Mouse (Mus musculus): ENCODE results near the gene Dppa3. TPM values are rescaled to one million over a fixed set of nuclear protein-coding genes. Genes with fewer than 3 reads are reported as not detected.

The Dppa3 gene
- polyA plus RNA-seq, 1 experiment, result not detected

GRCm38 (mm10) chr6:122657630-122658029 lies 31.4 kb downstream of the Dppa3 start:
- Histone ChIP-seq H3K9me3 (ENCODE audit: control insufficient read depth, low read length) (no peaks in the 10 kb centered on the region), H3K4me1 (ENCODE audit: control insufficient read depth) (no peaks in the 10 kb centered on the region; the same call in 1 of the 2 replicates), H3K36me3 (ENCODE audit: control insufficient read depth) (no peaks in the 10 kb centered on the region), H3K4me3 (replicated peaks) (no peak overlapping the region), H3K27me3 (ENCODE audit: control insufficient read depth) (no peaks in the 10 kb centered on the region; the same call in 1 of the 2 replicates)
- TF ChIP-seq TAL1 (IDR thresholded peaks at IDR 0.05; ENCODE audit: low read length) (no peak), GATA1 (IDR thresholded peaks at IDR 0.05; ENCODE audit: low read length) (no peak)

DNA sequence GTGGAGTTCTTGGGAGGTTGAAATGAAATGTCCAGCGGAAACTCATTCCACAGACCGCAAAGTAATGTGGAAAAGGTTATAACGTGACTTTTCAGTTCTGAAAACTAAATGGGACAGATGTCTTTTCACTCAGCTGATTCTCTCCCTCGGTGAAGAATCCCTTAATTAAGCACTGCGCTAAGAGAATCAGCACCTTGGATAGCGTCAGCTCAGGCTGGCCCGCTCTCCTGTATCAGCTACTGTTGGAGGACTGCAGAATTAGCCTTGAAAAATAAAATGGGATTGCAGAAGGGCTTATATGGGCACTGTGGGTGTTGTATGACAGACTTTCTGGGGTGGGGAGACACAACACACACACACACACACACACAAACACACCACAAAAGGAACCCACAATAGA lies 33.4 kb downstream of the Dppa3 start:
- Histone ChIP-seq H3K36me3 (ENCODE audit: control insufficient read depth) (no peaks in the 10 kb centered on the region), H3K27me3 (ENCODE audit: control insufficient read depth) (peaks cover 5% of the 10 kb centered on the region), H3K9me3 (ENCODE audit: control insufficient read depth, low read length) (no peaks in the 10 kb centered on the region), H3K4me3 (replicated peaks) (no peak overlapping the region), H3K4me1 (ENCODE audit: control insufficient read depth) (no peaks in the 10 kb centered on the region)
- TF ChIP-seq GATA1 (IDR thresholded peaks at IDR 0.05; ENCODE audit: low read length) (no peak), TAL1 (IDR thresholded peaks at IDR 0.05; ENCODE audit: low read length) (no peak)

GRCm38 (mm10) chr6:122660601-122661379 lies 34.6 kb downstream of the Dppa3 start:
- Histone ChIP-seq H3K9me3 (ENCODE audit: control insufficient read depth, low read length) (no peaks in the 10 kb centered on the region), H3K27me3 (ENCODE audit: control insufficient read depth) (peaks cover 5% of the 10 kb centered on the region), H3K4me3 (replicated peaks) (no peak overlapping the region), H3K36me3 (ENCODE audit: control insufficient read depth) (no peaks in the 10 kb centered on the region), H3K4me1 (ENCODE audit: control insufficient read depth) (no peaks in the 10 kb centered on the region)
- TF ChIP-seq GATA1 (IDR thresholded peaks at IDR 0.05; ENCODE audit: low read length) (no peak), TAL1 (IDR thresholded peaks at IDR 0.05; ENCODE audit: low read length) (no peak)

DNA sequence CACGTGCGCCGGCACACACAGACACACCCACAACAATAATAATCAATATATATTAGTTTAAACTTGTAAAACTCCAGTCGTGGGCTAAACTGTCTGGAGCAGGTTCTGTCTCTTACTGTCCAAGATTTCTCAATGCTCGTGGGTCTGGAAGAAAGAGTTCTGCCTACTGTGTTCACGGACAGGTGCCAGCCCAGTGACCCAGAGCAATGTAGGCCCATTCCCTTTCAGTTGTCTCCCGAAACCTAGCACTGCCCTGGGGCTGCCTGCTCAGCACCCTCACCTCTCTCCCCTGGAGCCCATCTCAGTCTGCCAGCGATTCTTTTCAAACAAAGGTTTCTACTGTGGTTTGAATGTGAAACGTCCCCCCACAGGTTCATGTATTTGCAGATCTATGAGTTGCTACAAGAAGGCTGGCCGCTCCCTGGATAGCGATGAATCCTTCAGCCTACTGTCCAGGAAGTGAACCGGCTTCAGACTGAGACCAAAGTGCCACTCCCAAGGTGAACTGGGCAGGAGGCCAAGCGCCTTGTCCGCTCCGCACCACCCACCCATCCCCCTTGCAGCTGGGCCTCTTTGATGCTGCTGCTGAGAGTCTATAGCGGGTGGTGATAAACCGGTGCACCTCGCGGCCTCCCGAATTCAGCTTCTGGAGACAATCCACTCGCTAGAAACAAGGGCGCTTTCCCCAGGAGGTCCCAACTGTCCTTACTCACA lies 36.5 kb downstream of the Dppa3 start:
- Histone ChIP-seq H3K9me3 (ENCODE audit: control insufficient read depth, low read length) (no peaks in the 10 kb centered on the region), H3K4me3 (replicated peaks) (no peak overlapping the region), H3K36me3 (ENCODE audit: control insufficient read depth) (no peaks in the 10 kb centered on the region), H3K27me3 (ENCODE audit: control insufficient read depth) (peaks cover 5% of the 10 kb centered on the region), H3K4me1 (ENCODE audit: control insufficient read depth) (no peaks in the 10 kb centered on the region)
- TF ChIP-seq GATA1 (IDR thresholded peaks at IDR 0.05; ENCODE audit: low read length) (no peak), TAL1 (IDR thresholded peaks at IDR 0.05; ENCODE audit: low read length) (no peak)

- Histone ChIP-seq H3K27me3 (ENCODE audit: control insufficient read depth) (peaks cover 5% of the 10 kb centered on the region), H3K4me1 (ENCODE audit: control insufficient read depth) (no peaks in the 10 kb centered on the region), H3K9me3 (ENCODE audit: control insufficient read depth, low read length) (no peaks in the 10 kb centered on the region), H3K36me3 (ENCODE audit: control insufficient read depth) (no peaks in the 10 kb centered on the region), H3K4me3 (replicated peaks) (no peak overlapping the region)
- TF ChIP-seq GATA1 (IDR thresholded peaks at IDR 0.05; ENCODE audit: low read length), result no peak
- TF ChIP-seq TAL1 (IDR thresholded peaks at IDR 0.05; ENCODE audit: low read length), result no peak
Observed at GRCm38 (mm10) chr6:122663596-122664206, 37.5 kb downstream of the Dppa3 start.

GRCm38 (mm10) chr6:122665866-122666265 lies 39.7 kb downstream of the Dppa3 start:
- peaks cover 5% of the 10 kb centered on the region for H3K27me3 ChIP-seq (ENCODE audit: control insufficient read depth)
- no peaks in the 10 kb centered on the region for H3K9me3 ChIP-seq (ENCODE audit: control insufficient read depth, low read length)
- no peaks in the 10 kb centered on the region for H3K36me3 ChIP-seq (ENCODE audit: control insufficient read depth)
- TF ChIP-seq GATA1 (IDR thresholded peaks at IDR 0.05; ENCODE audit: low read length), result no peak
- no peak for TF ChIP-seq TAL1 (IDR thresholded peaks at IDR 0.05; ENCODE audit: low read length)
- no peaks in the 10 kb centered on the region; the same call in 1 of the 2 replicates for H3K4me1 ChIP-seq (ENCODE audit: control insufficient read depth)
- no peak overlapping the region for H3K4me3 ChIP-seq (replicated peaks)

DNA sequence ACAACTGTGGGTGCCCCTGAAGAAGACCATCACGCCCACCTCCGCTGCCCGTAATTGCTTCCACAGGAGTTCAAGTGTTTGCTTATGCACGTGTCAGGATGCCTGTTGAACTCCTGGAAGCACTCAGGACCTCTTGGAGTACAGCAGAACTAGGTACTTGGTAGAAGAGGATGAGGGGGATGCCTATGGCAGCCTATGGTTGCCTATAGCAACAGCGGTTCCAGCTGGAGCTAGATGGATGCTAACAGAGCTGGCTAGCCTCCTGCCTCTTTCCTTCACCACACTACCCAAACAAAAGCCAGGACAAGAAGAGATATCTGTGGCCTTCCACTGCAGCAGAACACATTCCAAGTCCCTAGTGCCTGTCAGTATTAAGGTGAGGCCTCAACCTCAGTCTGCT lies 41.5 kb downstream of the Dppa3 start:
- no peaks in the 10 kb centered on the region for H3K36me3 ChIP-seq (ENCODE audit: control insufficient read depth)
- H3K4me3 ChIP-seq (replicated peaks), result no peak overlapping the region
- H3K27me3 ChIP-seq (ENCODE audit: control insufficient read depth), result peaks cover 5% of the 10 kb centered on the region
- H3K9me3 ChIP-seq (ENCODE audit: control insufficient read depth, low read length), result no peaks in the 10 kb centered on the region
- TF ChIP-seq TAL1 (IDR thresholded peaks at IDR 0.05; ENCODE audit: low read length), result no peak
- TF ChIP-seq GATA1 (IDR thresholded peaks at IDR 0.05; ENCODE audit: low read length), result no peak
- no peaks in the 10 kb centered on the region; the same call in 1 of the 2 replicates for H3K4me1 ChIP-seq (ENCODE audit: control insufficient read depth)

DNA sequence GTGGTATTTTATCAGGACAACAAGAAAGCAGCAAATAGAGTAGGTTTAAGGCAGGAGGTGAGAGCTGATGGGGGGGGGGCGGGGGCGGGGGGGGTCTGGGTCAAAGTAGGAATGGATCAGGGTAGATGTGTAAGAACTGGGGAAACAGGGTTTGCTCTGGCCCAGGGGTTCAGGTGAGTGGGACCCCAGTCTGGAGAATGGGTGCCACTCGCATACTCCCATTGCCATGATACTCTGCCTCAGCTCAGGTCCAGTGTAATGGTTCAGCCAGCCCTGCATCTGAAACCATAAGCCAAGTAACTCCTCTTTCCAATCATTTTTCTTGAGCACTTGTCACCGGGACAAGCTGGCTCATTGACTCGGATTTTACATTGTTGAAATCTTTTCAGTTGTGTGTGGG lies 42.6 kb downstream of the Dppa3 start:
- Histone ChIP-seq H3K36me3 (ENCODE audit: control insufficient read depth) (no peaks in the 10 kb centered on the region), H3K9me3 (ENCODE audit: control insufficient read depth, low read length) (no peaks in the 10 kb centered on the region), H3K4me3 (replicated peaks) (no peak overlapping the region), H3K27me3 (ENCODE audit: control insufficient read depth) (no peaks in the 10 kb centered on the region), H3K4me1 (ENCODE audit: control insufficient read depth) (no peaks in the 10 kb centered on the region; the same call in 1 of the 2 replicates)
- TF ChIP-seq TAL1 (IDR thresholded peaks at IDR 0.05; ENCODE audit: low read length) (no peak), GATA1 (IDR thresholded peaks at IDR 0.05; ENCODE audit: low read length) (no peak)

Data from erythroblast, embryonic 14.5 days (primary cell).